Mouse (Mus musculus) spleen, adult 2 months (tissue): ENCODE measurements around the gene Calhm2.

Experiments
- CTCF ChIP-seq: fragments of 200-500 bp; IDR thresholded peaks from 2 replicates; pipeline ENCODE4 v1.5.1; 2011; ENCODE audit warnings: mild to moderate bottlenecking, inconsistent platforms; ENCODE audit not compliant: insufficient read depth, insufficient read length, insufficient replicate concordance; ENCODE audit errors: extremely low read depth
- POLR2A ChIP-seq: fragments of 200-500 bp; IDR thresholded peaks from 2 replicates; pipeline ENCODE4 v1.6.1; 2011; ENCODE audit warnings: low read depth, low read length, inconsistent platforms

- no peak for TF ChIP-seq CTCF
- TF ChIP-seq POLR2A, result no peak
These were observed 28.7 kb upstream of the Calhm2 start for GRCm38 (mm10) chr19:47166758-47167157.
